Mouse (Mus musculus) left cerebral cortex, postnatal 10 days (tissue): ENCODE data around the gene Fra10ac1. TPM values are rescaled to one million over a fixed set of nuclear protein-coding genes. Genes with fewer than 3 reads are reported as not detected.

ENCODE experiments used
- DNase-seq, 2 experiments: peaks; one replicate each; pipeline ENCODE4 v3.0.0; 2021 to 2022; ENCODE audit warnings: low spot score in 2 of 2, mixed read lengths in 1 of 2; ENCODE audit errors: extremely low spot score in 1 of 2
- intact Hi-C: fragments of 180-260 bp; cut with DNase I; formaldehyde crosslinking; loops from one replicate; pipeline ENCODE4 v1.15.1; 2025
- total RNA-seq, 2 experiments: library from RNA; stranded (reverse); gene quantifications; 2 replicates each; pipeline ENCODE4 v1.2.3; 2021

The Fra10ac1 gene
- total RNA-seq = 10 to 100 TPM; 15.7 to 16.0 TPM

DNA sequence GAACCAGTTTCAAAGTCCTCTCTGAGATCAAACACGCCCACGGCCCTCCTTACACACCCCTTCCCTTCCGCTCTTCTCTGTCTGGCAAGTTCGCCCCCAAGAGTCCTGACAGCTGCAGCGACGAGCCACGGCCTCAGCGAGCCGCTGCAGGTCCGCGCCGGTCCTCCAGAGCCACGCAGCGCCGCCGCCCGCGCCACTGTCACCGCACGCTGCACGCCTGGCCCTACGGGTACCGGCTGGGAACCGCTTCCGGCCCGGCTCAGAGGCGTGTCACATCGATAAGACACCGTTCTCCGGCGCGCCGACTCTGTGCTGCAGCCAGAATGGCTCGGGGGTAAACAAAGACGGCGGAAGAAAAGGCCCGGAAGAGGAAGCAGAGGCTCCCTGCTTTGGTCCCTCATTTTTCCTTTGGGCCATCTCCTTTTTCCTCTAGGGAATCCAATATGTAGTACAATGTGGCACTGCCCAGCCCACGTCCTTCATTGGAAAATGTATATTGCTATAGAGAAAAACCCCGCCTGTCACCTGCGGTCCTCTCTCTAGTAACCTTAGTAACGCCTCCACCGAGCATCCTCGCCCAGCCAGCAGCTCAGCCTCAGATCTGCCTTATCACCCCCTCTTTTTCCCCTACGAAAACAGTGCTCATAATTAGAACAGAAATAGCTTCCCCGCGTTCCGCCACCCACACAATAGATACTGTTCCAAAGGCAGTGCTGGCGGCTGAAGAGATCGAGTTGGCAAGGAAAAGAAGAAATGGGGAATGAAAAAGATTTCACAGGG is at the start of gene Fra10ac1:
Fra10ac1 (minus strand) TSS at position 252 of the 780 bp plus-strand sequence.
- DNase-seq = peak; percentile 92 to 96
- intact Hi-C loops = loop anchor here (2.0 kb wide), 1 partner anchor 41 kb away; the partner anchor contains the start of gene Lgi1

DNA sequence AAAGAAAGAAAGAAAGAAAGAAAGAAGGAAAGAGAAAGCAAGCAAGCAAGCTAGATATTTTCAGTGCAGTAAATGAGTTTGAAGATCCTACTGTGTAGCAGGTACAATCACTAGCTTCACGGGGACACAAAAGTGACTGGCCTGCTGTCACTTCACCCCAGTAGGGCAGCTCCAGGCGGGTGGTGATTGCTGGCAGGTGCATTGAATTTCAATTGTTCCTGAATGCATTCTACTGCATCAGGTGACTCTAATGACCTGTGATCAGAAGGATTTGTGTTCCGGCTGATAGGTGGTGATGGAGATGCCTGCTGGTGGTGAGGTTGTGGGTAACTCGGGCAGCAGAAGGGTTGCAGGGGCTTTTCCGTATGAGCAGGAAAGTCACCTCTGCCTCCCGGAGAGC is 47.1 kb upstream of the Fra10ac1 start:
- intact Hi-C loops = no loop called here
- no peak for DNase-seq

- DNase-seq = no peak
- intact Hi-C loops = no loop called here
These were observed 43.5 kb upstream of the Fra10ac1 start for GRCm38 (mm10) chr19:38267469-38267868.

- intact Hi-C loops = loop anchor here (2.0 kb wide), 1 partner anchor 41 kb away; the partner anchor contains the start of gene Fra10ac1
- no peak for DNase-seq
These were observed 41.8 kb upstream of the Fra10ac1 start for GRCm38 (mm10) chr19:38265767-38266166.

GRCm38 (mm10) chr19:38264505-38265500 is 40.8 kb upstream of the Fra10ac1 start, which contains the start of gene Lgi1:
Lgi1 (plus strand) TSS chr19:38264536.
- peak in 1 of 2 experiments; percentile 63 for DNase-seq
- intact Hi-C loops = loop anchor here (2.0 kb wide), 1 partner anchor 40 kb away; the partner anchor contains the start of gene Fra10ac1

- intact Hi-C loops = loop anchor here (2.0 kb wide), 1 partner anchor 39 kb away; the partner anchor contains the start of gene Fra10ac1
- DNase-seq = peak; percentile 71 to 85
These were observed 40.0 kb upstream of the Fra10ac1 start for GRCm38 (mm10) chr19:38263829-38264504.

DNA sequence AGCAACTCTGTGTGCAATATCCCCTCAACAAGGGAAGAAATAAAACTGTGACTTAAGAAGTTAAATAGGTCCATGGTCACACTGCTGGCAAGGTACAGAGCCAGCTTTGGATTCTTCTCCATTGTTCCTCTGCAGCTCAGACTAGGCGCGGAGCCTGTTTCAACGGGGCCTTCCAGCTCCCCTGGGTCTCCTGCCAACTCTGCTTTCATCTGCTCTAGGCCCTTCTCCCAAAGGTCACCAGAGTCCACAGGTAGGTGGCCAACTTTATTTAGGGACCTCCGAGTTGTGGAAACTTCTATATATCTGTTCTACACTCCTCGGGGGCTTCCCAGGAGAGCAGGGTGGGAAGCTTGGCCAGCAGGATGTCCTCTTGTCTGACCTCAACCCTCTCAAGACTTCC is 37.4 kb upstream of the Fra10ac1 start:
- intact Hi-C loops = no loop called here
- DNase-seq = no peak

DNA sequence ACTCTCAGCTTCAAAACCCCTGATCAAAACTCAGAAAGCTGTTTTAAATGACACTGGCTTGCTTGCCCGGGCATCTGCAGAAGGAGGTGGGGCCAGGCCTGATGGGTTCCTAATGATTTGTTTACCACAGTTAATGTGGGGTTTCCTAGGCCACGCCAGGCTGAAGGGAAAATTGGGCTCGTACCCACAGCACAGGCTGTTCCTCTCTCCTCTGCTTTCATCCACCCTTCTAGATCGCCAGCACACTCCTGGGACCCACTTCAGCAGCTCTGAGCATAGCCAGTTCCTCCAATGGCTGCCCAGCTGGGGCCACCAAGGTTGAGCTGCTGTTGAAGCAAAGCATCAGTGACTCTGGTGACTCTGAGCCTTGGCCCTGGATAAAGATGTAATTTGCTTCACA is 36.4 kb upstream of the Fra10ac1 start:
- intact Hi-C loops = no loop called here
- no peak for DNase-seq

DNA sequence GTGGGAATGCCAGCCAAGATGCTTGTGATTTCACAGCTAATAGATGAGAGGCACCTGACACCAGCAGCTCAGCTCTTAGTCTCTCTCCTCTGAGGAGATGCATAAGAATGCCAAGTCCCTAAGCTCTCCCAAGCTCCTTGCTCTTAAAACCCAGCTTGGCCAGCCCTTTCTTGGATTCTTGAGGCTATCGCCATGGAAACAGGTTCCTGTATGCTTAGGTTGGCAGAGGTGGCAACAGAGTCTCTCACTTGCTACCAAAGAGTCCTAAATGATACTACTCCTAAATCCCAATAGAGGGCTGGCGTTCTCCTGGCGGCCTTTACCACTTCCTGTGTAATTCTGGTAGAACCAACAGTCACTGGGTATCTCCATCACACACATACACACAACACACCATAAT is 35.5 kb upstream of the Fra10ac1 start:
- DNase-seq = no peak
- intact Hi-C loops = loop anchor here (10.0 kb wide), 1 partner anchor 95 kb away; no protein-coding TSS in a partner anchor

DNA sequence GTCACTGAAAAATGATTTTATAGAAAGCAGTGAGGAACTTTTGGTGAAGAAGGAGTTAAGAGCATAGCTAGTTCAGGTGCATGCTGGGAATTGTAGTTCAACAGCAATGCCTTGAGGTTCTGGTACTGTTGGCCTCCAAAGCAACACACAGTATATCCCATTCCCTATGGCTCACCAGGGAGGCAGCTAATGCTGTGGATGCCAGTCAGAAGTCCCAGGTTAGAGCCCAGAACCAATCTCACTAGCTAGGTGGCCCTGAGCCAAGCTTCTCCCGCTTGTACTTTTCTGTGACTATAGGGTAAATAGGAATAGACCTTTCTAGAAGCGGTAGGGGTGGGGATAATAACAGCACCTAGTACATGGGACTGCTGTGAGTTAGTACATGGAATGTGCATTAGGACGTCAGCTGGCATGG is 34.7 kb upstream of the Fra10ac1 start:
- DNase-seq = no peak
- intact Hi-C loops = loop anchor here (10.0 kb wide), 1 partner anchor 96 kb away; no protein-coding TSS in a partner anchor

- no peak for DNase-seq
- intact Hi-C loops = loop anchor here (5.0 to 10.0 kb wide), 2 partner anchors 69 to 101 kb away; no protein-coding TSS in a partner anchor
These were observed 29.8 kb upstream of the Fra10ac1 start for GRCm38 (mm10) chr19:38253796-38254195.

GRCm38 (mm10) chr19:38249627-38250026 is 25.7 kb upstream of the Fra10ac1 start:
- intact Hi-C loops = loop anchor here (5.0 to 10.0 kb wide), 2 partner anchors 73 to 105 kb away; no protein-coding TSS in a partner anchor

DNA sequence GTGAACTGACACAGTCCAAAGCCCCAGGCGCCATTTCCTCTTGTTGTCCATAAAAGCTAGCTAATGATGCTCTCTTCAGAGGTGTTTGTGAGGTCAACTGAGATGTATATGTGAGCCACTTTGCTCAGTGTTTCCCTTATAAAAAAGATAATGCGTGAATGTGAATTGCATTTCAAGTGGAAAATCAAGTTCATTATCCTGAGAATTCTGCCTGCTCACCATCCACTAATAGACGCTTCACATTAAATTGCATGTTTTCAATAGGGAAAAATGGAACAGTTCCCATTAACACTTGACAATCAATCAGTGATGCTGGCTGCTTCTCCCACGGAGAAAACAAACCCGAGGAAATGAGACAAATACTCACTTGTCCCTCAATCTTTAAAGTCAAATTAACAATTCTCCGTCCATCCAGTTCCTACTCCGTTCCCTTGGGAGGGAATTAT is 22.2 kb upstream of the Fra10ac1 start:
- no peak for DNase-seq
- intact Hi-C loops = no loop called here

More at GRCm38 (mm10) chr19:38249627-38250026, 25.7 kb upstream of the Fra10ac1 start:
- no peak for DNase-seq

DNA sequence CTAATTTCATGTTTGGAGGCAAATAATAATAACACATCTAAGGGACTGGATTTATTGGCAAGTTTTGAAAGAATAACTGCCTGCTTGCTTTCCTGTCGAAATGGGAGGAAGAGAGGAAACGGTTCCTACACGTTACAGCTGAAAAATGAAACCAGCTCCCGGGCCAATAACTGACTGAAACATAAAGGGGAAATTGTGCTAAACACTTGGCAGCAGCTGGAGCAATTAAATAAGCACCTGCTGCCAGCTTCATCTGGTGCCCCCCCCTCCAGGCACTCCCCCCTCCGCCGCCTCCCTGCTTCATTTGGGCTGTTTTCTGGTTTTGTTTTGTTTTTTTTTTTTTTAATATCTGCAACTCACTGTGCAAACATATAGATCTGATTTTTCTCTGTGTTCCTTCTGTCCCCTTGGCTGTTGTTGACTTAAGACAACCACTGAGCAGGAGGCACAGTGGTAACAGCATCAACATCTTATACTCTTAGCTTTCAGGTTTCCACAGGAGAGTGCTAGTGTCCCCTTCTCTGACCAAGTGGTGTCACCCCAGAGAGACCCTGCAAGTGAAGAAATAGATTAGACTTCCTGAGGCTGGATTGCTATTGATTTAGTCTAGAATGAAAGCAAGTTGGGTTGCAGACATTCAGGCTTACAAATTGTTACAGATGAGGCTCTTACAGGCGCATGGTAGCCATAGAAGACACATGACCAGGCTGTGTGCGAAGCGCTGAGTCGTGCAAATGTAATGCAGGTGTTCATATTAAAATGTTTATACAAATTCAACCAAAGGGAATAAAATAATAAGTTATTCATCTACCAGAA is 21.6 kb upstream of the Fra10ac1 start:
- no peak for DNase-seq
- intact Hi-C loops = no loop called here

GRCm38 (mm10) chr19:38244748-38245147 is 20.8 kb upstream of the Fra10ac1 start:
- intact Hi-C loops = no loop called here

DNA sequence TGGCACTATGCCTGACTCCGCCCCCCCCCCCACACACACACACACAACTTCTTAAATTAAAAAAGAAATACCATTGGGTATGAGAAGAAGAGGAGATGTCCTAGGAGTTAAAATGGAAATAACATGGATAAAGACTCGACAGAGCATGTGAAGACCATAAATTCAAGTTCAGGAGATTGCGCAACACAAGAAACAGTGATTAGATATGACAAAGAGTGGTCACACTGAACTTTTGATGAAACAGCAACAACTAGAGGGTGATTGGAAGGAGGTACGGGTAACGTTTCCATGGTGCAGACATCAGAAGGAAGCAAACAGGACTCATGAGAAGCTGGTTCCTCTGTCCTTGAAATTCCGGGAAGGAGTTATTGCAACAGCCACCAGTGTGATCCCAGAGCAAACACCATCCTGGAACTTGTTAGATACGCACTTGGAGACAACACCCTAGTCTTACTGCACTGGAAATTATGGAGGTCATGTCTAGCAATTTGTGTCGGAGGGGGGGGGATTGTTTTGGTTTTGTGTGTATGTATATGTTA is 18.4 kb upstream of the Fra10ac1 start:
- intact Hi-C loops = no loop called here
- no peak for DNase-seq

More at GRCm38 (mm10) chr19:38244748-38245147, 20.8 kb upstream of the Fra10ac1 start:
- no peak for DNase-seq
